10 mouse cellular contexts compared by ENCODE assay signal in the genomic region with DNA sequence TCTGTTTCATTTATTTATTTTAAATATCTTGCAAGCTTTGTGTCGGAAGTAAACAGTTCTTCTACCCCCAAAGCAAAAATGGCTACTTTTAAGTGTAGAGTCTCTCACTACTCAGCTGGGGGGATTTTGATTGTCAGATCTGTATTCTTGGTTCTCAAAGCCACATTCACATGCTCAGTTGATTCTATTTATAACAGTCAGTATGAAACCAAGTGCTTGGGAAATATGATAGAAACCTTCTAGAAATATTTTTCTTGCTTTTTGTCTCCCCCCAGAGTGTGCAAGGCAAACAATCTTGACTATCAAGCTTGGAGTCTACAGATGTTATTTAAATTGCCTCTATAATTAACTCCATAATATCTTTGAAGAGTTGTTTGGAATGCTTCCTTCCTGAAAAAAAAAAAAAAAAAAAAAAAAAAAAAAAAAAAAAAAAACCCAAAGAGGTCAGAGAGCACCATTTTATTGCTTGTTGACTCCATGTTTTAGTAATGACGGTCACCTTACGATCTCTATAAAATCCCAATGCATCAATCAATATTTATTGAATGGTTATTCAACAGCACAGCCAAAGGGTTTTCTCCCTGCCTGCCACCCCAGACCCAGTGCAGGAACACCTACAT. TPM values are rescaled to one million over a fixed set of nuclear protein-coding genes. Genes with fewer than 3 reads are reported as not detected.
DNase-seq lines count a peak whose midpoint lies in the region; ATAC-seq and TF ChIP-seq lines count a peak whose summit lies in the region.
"Had no signal": no experiment of that assay in that cellular context is flagged by ENCODE, and none has a peak within 500 bp of the region (broad histone marks: within the 10 kb centered on the region; RNA-seq: fewer than 3 reads in every experiment).

No protein-coding gene starts in this region.

- no peak for TF ChIP-seq CTCF in cerebellum, adult 2 months (IDR thresholded peaks at IDR 0.05; ENCODE audit: borderline replicate concordance, insufficient read depth, low read depth, low read length)
- TF ChIP-seq CTCF in spleen, adult 2 months (IDR thresholded peaks at IDR 0.05; ENCODE audit: extremely low read depth, insufficient read depth, insufficient read length, insufficient replicate concordance): no peak

- 18% methylated on average over 3 of the region's 3 CpGs for WGBS in cerebellum, adult 2 months
- WGBS in spleen, adult 2 months: 76% methylated on average over 3 of the region's 3 CpGs
- 66% methylated on average over 3 of the region's 3 CpGs for WGBS in liver, embryonic 12.5 days (ENCODE audit: insufficient replicate concordance)

- ATAC-seq in liver, embryonic 12.5 days: no peak

- H3K4me1 ChIP-seq in cerebellum, adult 2 months (ENCODE audit: control insufficient read depth, insufficient read depth, low read length): peaks cover 7% of the 10 kb centered on the region; the same call in 1 of the 2 replicates
- H3K4me1 ChIP-seq in spleen, adult 2 months (ENCODE audit: control insufficient read depth, insufficient read depth, insufficient read length): no peaks in the 10 kb centered on the region
- peaks cover 4% of the 10 kb centered on the region for H3K4me1 ChIP-seq in liver, embryonic 12.5 days

- peak overlapping the region; percentile 97 for H3K4me3 ChIP-seq in cerebellum, adult 2 months (replicated peaks; ENCODE audit: insufficient read depth, low read depth, low read length)
- H3K4me3 ChIP-seq in spleen, adult 2 months (ENCODE audit: extremely low read depth, insufficient read depth, insufficient read length): peak overlapping the region; percentile 39
- peak overlapping the region; percentile 24 for H3K4me3 ChIP-seq in liver, embryonic 12.5 days

- peak overlapping the region; percentile 54 for H3K4me2 ChIP-seq in liver, embryonic 12.5 days

- H3K9me3 ChIP-seq in liver, embryonic 12.5 days (replicated peaks): no peaks in the 10 kb centered on the region

- no peak overlapping the region for H3K9ac ChIP-seq in liver, embryonic 12.5 days

- no peak for DNase-seq in cerebellum, adult 2 months
- no peak for DNase-seq in cerebellum, postnatal 25 days
- no peak for DNase-seq in spleen, adult 2 months (ENCODE audit: low read depth in 1 of 2, low spot score in 2 of 2)
- DNase-seq in spleen, postnatal 4 days (ENCODE audit: low spot score in 2 of 2): no peak
- DNase-seq in right cerebral cortex, postnatal 4 days: no peak
- DNase-seq in adrenal gland, postnatal 25 days: no peak
- DNase-seq in spleen, postnatal 10 days (ENCODE audit: low spot score in 2 of 2): no peak

- H3K36me3 ChIP-seq in spleen, adult 2 months (ENCODE audit: control insufficient read depth, insufficient read depth, low read length): no peaks in the 10 kb centered on the region
- no peaks in the 10 kb centered on the region for H3K36me3 ChIP-seq in liver, embryonic 12.5 days

- H3K27me3 ChIP-seq in cerebellum, adult 2 months (ENCODE audit: control insufficient read depth, insufficient read depth, low read length): no peaks in the 10 kb centered on the region
- no peaks in the 10 kb centered on the region for H3K27me3 ChIP-seq in spleen, adult 2 months (ENCODE audit: control insufficient read depth, insufficient read depth, low read length)
- peaks cover 11% of the 10 kb centered on the region for H3K27me3 ChIP-seq in liver, embryonic 12.5 days (replicated peaks)

- peak overlapping the region; percentile 95 for H3K27ac ChIP-seq in cerebellum, adult 2 months (ENCODE audit: insufficient read depth, low read length)
- H3K27ac ChIP-seq in spleen, adult 2 months (ENCODE audit: insufficient read depth, low read length): no peak overlapping the region
- no peak overlapping the region for H3K27ac ChIP-seq in liver, embryonic 12.5 days

- TF ChIP-seq POLR2A in cerebellum, adult 2 months (IDR thresholded peaks at IDR 0.05; ENCODE audit: borderline replicate concordance, insufficient read depth, low read length): no peak
- no peak for TF ChIP-seq POLR2A in spleen, adult 2 months (IDR thresholded peaks at IDR 0.05; ENCODE audit: low read depth, low read length)

RNA-seq across cellular contexts. Expression of gene Krt222, which starts 0.6 kb away (rescaled TPM):
- polyA plus RNA-seq in cerebellum, adult 2 months (2012; rRNA removed): 37.8 and 39.9 TPM in 2 replicates
- 0.38 and 0.70 TPM in 2 replicates for polyA plus RNA-seq in spleen, adult 2 months (2012; rRNA removed)
- polyA plus RNA-seq in liver, embryonic 12.5 days (2016; fragmentation: Nextera tagmentation; extraction: Ambion mirVana): 0.04 and 0.08 TPM in 2 replicates
- total RNA-seq in adrenal gland, postnatal 25 days (2021): 1.4 and 2.4 TPM in 2 replicates

RNA-seq across cellular contexts. Expression of gene Smarce1, which starts 12.5 kb away (rescaled TPM):
- 63.3 and 67.1 TPM in 2 replicates for polyA plus RNA-seq in cerebellum, adult 2 months (2012; rRNA removed)
- 13.4 and 13.6 TPM in 2 replicates for polyA plus RNA-seq in spleen, adult 2 months (2012; rRNA removed)
- 114 and 115 TPM in 2 replicates for polyA plus RNA-seq in liver, embryonic 12.5 days (2016; fragmentation: Nextera tagmentation; extraction: Ambion mirVana)
- total RNA-seq in adrenal gland, postnatal 25 days (2021): 63.5 and 101 TPM in 2 replicates

RNA-seq across cellular contexts. Expression of gene Krt24, which starts 41.8 kb away (rescaled TPM):
- 0.44 and 0.65 TPM in 2 replicates for polyA plus RNA-seq in cerebellum, adult 2 months (2012; rRNA removed)
- polyA plus RNA-seq in spleen, adult 2 months (2012; rRNA removed): not detected in 2 replicates
- not detected in 2 replicates for polyA plus RNA-seq in liver, embryonic 12.5 days (2016; fragmentation: Nextera tagmentation; extraction: Ambion mirVana)
- not detected in 2 replicates for total RNA-seq in adrenal gland, postnatal 25 days (2021)
- polyA plus RNA-seq: frontal cortex, adult 2 months; urinary bladder, adult 2 months had no signal

Comparison
In these comparisons a context has a peak if more than half of its experiments do, and no peak if none do; other contexts are left out.
1. H3K4me3 ChIP-seq: peak in every context shown above with its lines; median percentile 97 in cerebellum, adult 2 months; 39 in spleen, adult 2 months; 24 in liver, embryonic 12.5 days.
2. RNA of gene Krt222, which starts 0.6 kb away (polyA plus RNA-seq): 37.8 to 39.9 TPM in cerebellum, adult 2 months; 0.38 to 0.70 TPM in spleen, adult 2 months and 0.04 to 0.08 TPM in liver, embryonic 12.5 days; every median in the first group is over 10 times any median in the second.